Mouse (Mus musculus): ENCODE data around the gene Gpr183.

The Gpr183 gene

DNA sequence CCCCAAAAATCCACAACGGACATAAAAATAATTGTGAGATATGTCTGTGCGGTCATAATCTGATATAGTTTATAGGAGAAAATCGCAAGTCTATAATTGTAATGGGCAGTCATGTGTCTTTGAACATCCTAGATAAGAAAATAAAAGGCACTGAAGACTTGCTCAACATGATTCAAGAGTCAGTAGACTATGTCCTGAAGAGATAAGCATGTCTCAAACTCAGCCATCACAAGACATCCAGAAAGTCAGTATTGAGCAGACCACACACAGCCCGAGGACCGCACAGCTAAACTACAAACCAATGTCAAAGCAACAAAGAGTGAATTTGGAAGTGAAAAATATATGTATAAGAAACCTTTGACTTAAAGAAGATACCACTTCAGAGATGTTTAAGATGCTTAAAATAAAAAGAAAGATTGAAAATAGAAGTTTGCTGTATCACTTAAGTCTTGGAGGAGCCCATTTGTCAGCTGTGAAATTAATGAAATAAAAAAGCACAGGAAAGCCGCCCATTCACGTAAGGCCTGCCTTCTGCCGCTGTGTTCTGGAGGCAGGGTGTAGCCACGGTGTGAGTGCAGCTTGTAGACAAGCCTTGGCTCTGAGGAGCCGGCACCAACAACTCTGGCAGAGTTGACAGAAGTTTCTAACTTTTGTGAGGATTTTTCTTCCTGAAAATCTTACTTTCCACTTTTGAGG is 7.7 kb downstream of the Gpr183 start:
- no peak for DNase-seq (ENCODE audit: low read depth, low spot score)

DNA sequence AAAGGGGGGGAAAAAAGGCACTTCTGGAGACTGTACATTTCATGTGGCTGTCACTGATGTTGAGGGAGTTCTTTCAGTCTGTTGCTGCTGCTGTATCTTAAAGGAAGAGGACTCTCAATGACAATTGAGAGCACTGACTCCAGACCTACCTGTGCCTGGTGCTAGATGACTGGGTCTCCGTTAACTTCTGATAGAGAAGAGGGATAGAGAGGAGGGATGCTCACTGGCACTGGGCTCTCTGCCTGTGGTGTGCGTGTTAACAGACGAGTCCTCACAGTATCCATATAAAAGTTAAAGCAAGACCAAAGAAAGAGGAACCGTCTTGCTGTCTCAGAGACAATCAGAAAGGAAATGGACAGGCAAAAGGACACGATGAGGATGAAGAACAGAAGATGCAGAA is 8.7 kb downstream of the Gpr183 start:
- DNase-seq (ENCODE audit: low read depth, low spot score): no peak

- no peak for DNase-seq (ENCODE audit: low read depth, low spot score)
Measured at GRCm38 (mm10) chr14:121955176-121955795, 9.7 kb downstream of the Gpr183 start.

DNA sequence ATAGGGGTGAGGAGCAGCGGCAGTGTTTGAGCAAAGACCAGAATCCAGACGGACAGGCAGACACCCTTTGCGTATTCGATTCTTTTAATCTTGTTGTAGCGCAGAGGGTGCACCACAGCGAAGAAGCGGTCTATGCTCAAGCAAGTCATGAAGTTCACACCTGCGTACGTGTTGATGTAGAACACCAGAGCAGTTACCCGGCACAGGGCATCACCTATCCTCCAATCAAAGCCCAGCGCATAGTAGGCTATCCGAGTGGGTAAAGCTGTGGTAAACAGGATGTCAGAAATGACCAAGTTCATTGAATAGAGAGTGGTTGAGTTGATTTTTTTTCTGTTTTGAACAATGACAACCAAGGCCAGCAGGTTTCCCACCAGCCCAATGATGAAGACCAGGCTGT is 10.4 kb downstream of the Gpr183 start:
- no peak for DNase-seq (ENCODE audit: low read depth, low spot score)

- DNase-seq (ENCODE audit: low read depth, low spot score): no peak
Measured at GRCm38 (mm10) chr14:121954129-121954528, 10.9 kb downstream of the Gpr183 start.

- no peak for DNase-seq (ENCODE audit: low read depth, low spot score)
Measured at GRCm38 (mm10) chr14:121952046-121952400, 13.0 kb downstream of the Gpr183 start.

DNA sequence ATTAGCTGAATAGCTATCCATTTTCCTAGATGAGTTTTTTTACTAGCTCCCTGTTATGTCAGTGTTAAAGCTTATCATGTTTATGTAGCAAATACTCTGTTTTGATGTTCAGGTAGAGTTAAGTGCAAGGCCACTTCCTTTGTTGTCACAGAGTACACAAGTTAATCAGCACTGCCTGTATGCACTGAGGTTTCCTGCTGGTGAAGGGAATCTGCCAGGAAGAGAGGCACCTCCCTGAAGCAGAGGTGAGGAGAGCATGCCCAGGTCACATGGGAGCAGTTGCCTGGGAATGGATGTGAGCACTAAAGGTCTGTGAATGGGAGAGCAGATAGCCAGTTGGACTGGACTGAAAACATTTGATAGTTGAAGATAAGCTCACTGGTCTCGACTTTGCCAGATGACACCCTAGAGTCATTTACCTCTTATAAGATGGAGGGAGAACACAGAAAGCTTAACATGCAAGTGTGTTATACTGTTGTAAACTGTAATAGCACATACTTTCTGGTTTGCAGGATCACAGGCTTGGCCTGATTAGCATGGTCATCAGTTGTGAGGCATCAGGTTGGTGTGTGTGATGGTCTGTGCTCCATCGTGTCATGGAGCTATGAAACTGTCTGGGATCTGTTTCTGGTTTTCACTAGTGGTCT is 13.5 kb downstream of the Gpr183 start:
- DNase-seq (ENCODE audit: low read depth, low spot score): no peak

- no peak for DNase-seq (ENCODE audit: low read depth, low spot score)
Measured at GRCm38 (mm10) chr14:121949897-121950296, 15.1 kb downstream of the Gpr183 start.

DNA sequence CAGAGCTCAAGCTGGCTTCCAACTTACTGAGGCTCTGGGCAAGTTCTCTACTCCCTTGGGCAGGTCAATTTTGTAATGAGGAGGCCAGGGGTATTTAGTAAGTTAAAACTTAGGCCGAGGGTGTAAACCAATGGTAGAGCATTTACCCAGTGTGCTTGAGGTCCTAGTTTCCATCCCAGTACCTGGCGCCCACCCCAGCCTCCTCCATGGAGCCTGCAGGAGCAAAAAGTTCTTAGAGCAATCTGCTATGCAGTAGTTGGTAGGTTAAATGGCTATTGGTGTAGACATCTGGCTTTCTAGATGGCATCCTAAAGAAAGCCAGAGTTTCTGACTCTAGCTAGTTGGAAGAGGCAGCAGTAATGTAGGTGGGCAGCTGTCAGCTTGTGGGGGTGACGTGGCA is 15.6 kb downstream of the Gpr183 start:
- no peak for DNase-seq (ENCODE audit: low read depth, low spot score)

GRCm38 (mm10) chr14:121947966-121948365 is 17.0 kb downstream of the Gpr183 start:
- DNase-seq (ENCODE audit: low read depth, low spot score): no peak

GRCm38 (mm10) chr14:121947201-121947760 is 17.7 kb downstream of the Gpr183 start:
- no peak for DNase-seq (ENCODE audit: low read depth, low spot score)

DNA sequence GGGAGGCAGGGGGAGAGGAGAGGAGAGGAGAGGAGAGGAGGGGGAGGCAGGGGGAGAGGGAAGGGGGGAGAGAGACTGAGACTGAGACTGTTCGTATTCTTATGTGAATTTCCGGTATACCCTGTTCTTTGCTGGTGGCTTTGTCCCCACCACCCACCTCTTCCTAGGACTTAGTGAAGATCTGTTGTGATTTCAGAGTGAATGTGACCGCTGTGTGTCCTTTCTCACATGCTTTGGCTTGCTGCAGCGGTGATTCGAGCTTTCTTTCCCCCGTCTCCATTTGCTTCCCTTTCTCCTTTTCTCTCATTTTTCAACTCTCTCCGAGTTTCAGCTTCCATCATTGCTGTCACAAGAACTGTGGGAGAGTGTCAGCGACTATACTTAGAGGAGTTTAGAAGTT is 18.3 kb downstream of the Gpr183 start:
- DNase-seq (ENCODE audit: low read depth, low spot score): no peak

DNA sequence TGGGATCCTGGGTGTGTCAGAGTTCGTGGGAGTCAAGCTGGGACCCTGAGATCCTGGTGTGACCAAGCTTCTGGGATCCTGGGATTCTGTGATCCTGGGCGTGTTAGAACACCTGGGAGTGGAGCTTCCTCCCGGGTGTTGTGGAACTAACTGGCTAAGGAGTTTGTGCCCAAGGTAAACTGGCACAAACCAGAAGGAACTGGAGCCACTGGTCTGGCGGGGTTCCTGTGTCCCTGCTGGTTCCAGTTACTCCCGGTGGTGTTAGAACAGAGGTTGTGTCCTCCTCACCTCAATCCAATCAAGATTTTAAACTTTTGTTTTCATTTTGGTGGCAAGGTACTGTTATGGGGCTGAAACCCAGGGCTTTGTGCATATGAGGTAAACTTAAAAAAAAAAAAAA is 18.9 kb downstream of the Gpr183 start:
- no peak for DNase-seq (ENCODE audit: low read depth, low spot score)

DNA sequence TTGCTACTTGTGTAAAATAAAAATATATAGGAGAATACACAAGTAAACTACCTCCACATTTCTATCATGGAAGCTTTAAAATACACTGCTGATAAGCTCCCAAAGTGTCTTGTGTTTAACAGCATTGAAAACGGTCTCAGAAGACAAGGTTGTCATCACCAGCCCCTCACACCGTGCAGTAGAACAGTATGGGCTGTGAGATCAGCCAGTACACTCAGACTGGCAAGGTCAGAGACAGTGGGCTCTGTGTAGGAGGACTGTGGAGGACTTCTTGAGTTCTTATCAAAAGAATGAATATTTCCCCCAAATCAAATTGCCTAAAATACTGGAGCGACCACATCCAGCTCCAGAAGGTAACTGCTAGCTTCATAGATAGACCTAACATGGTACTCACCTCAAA is 25.4 kb downstream of the Gpr183 start:
- DNase-seq (ENCODE audit: low read depth, low spot score): no peak

GRCm38 (mm10) chr14:121938256-121939191 is 26.5 kb downstream of the Gpr183 start:
- no peak for DNase-seq (ENCODE audit: low read depth, low spot score)

DNA sequence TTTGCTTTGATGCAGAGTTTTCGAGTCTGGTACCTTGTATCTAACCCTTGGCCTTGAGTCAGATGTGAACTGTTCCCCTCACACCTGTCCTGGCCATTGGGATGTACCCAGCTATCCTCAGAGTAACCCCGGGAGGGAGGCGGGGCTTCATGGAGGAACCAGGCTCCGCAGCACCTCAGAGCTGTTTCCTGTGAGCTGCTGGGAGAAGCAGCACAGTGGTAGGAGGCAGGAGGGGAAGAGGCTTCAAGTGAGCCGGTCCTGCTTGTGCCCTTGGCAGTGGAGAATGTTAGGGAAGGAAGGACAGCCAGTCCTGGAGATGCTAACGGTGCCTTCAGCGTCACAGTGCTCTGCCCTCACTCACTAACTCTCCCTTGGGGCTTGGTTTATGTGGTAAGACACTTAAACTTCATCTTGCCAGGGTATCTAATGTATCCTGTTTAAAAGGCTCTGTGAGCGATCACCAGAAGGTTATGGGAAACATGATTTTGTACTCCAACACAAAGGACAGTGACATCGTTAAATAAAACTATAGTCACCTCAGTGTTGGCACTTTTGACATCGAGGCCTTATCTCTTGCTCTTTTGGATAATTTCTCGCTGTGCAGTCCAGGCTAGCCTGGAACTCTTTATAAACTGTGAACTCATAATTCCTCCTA is 27.3 kb downstream of the Gpr183 start:
- DNase-seq (ENCODE audit: low read depth, low spot score): no peak

DNA sequence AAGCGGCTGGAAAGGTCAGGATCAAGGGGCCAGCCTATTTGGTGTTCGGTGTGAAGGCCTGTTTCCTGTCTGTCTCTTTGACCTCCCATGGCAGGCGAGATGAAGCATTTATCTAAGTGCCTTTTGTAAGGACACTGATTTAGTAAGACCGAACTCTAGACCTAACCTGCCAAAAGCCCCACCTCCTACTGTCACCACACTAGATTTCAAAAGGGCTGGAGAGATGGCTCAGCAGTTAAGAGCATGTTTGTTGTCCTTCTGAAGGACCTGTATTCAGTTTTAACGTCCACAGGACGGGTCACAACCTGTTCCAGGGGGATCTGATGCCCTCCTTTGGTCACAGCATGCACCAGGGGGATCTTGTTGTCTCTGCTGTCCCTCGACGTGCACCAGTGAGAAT is 28.1 kb downstream of the Gpr183 start:
- no peak for DNase-seq (ENCODE audit: low read depth, low spot score)

GRCm38 (mm10) chr14:121936356-121936755 is 28.6 kb downstream of the Gpr183 start:
- DNase-seq (ENCODE audit: low read depth, low spot score): no peak

DNA sequence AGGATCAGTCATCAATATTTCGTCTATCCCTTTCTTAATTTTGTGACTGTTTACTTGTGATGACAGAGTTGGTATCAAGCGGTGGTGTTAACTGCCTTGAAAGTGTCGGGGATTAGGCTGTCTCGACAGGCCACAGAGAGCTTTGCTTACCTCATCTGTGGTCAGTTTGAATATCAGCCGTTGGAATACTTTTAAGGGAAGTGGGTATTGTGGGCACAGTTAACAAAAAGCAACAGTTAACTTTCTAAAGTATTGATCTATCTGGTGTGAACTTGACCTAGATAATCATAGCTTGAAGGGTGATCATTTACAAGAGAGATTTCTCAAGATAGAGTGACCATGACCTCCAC is 30.4 kb downstream of the Gpr183 start:
- no peak for DNase-seq (ENCODE audit: low read depth, low spot score)

DNA sequence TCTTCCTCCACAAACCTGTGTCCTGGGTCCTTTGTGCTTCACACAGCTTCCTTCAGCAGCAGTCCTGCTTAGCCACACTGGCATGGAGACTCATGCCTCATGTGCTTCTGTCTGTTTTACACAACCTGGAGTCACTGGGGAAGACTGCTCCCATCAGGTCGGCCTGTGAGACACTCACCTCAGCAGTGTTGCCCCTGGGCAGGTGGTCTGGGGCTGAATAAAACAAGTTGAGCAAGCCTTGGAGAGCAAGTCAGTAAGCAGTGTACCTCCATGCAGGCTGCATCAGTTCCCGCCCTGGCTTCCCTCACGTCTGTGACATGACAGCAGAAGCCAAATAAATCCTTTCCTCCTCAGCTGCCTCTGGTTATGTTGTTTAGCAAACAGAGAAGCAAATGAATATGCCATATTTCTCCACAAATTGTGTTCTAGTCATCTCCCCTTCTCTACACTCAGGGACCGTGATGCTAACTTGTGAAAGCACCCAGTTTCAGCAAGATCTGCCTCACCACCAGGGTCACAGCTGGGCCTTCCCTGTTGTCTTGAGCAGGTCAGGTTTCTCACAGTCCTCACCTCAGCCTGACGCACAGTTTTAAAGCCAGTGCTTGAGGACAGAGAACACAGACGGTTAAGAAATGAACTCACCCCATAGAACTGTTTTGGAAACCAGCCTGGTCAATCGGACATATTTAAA is 30.9 kb downstream of the Gpr183 start:
- DNase-seq (ENCODE audit: low read depth, low spot score): no peak

DNA sequence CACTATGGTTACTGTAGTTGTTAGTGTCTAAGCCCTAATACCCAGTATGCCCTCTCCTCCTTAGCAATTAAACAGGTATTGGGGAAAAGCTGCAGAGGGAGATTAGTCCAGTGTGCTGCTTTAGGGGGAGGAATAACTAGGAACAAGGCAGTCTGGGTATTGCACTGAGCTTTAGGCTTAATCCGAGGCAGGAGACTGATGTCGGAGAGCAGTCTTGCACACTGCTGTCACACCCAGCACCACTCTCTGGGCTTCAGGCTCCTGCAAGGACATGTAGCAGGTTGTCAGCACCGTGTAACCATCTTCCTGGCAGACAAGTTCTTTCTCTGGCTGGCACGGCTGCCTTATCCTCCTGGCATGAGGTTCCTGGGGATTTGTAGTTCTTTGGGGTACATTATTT is 32.8 kb downstream of the Gpr183 start:
- DNase-seq (ENCODE audit: low read depth, low spot score): no peak

Measured in forelimb bud, embryonic 11.5 days (tissue).